Mouse (Mus musculus) neural tube, embryonic 14.5 days (tissue): Measurements from ENCODE around the gene Abhd4. TPM values are rescaled to one million over a fixed set of nuclear protein-coding genes. Genes with fewer than 3 reads are reported as not detected.

Source experiments
- ATAC-seq: fragments of 200-750 bp; cut with Nextera tagmentation; 2 replicates; pipeline ENCODE4 v1.8.0; 2017; ENCODE audit warnings: low read depth, mild to moderate bottlenecking, moderate TSS enrichment, moderate library complexity
- H3K27ac ChIP-seq: fragments of 300-500 bp; sonication (generic); 2 replicates; pipeline ENCODE4 v1.5.1; 2014; ENCODE audit warnings: low read depth, mild to moderate bottlenecking, control low read depth, low read length, moderate library complexity, mixed read lengths
- H3K27me3 ChIP-seq: fragments of 300-500 bp; sonication (generic); 2 replicates; pipeline ENCODE4 v1.6.1; 2014; ENCODE audit warnings: low read length; ENCODE audit not compliant: control insufficient read depth, insufficient read depth
- H3K36me3 ChIP-seq: fragments of 300-500 bp; sonication (generic); 2 replicates; pipeline ENCODE4 v1.6.1; 2014; ENCODE audit warnings: low read length, mixed read lengths; ENCODE audit not compliant: control insufficient read depth, insufficient read depth
- H3K4me1 ChIP-seq: fragments of 300-500 bp; sonication (generic); 2 replicates; pipeline ENCODE4 v1.6.1; 2014; ENCODE audit warnings: low read length; ENCODE audit not compliant: control insufficient read depth, insufficient read depth
- H3K4me2 ChIP-seq: fragments of 300-500 bp; sonication (generic); 2 replicates; pipeline ENCODE4 v1.6.1; 2014; ENCODE audit warnings: mild to moderate bottlenecking, low read depth, low read length, control low read depth
- H3K4me3 ChIP-seq: fragments of 300-500 bp; sonication (generic); 2 replicates; pipeline ENCODE4 v1.5.1; 2014; ENCODE audit warnings: low read depth, low read length, control low read depth, mixed read lengths
- H3K9ac ChIP-seq: fragments of 300-500 bp; sonication (generic); replicated peaks from 2 replicates; pipeline ENCODE4 v1.6.1; 2014; ENCODE audit warnings: low read depth, mild to moderate bottlenecking, control low read depth, low read length, mixed read lengths
- H3K9me3 ChIP-seq: fragments of 300-500 bp; sonication (generic); 2 replicates; pipeline ENCODE4 v1.6.1; 2016; ENCODE audit warnings: low read length; ENCODE audit not compliant: control insufficient read depth
- WGBS: fragments of 180-500 bp; shearing (Covaris S2); extraction: QIAGEN DNeasy Blood & Tissue Kit; methylation state at CpG from one replicate; pipeline ENCODE4 v1.1.7; 2014; 5-methylcytosine and 5-hydroxymethylcytosine counted together
- polyA plus RNA-seq: library from polyadenylated mRNA; unstranded; fragments of >200 nt; fragmentation: Nextera tagmentation; extraction: Ambion mirVana; gene quantifications from 2 replicates; pipeline ENCODE4 v1.2.1, GENCODE M21; 2014

The Abhd4 gene
- polyA plus RNA-seq, 1 experiment from 2014 or later = 57.4 TPM

DNA sequence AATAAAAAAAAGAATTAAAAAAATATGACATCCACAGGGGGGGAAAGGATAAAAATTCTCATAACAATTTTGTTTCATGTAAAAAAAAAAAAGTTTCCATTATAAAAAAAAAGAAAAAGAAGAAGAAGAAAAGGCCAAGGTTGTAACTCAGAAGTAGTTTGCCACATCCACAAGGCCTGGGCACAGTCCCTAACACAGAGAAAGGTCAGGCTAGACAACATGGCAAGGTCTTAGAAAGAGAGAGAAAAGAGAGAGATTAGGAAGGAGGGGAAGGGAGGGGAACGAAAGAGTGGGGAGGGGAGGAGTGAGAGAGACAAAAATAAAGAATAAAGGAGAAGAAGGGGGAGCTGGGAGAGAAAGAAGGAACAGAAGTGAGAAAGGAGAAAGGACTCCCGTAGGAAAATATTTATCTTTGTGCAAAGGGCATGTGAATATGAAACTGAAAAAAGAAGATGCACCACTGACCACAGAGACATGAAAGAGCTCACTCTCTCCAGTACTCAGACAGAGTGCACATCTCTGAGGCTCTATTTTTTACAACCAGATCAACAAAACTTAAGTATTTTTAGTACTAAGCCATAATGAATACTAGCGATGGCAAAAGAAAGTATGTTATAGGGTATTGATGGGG is 18.1 kb downstream of the Abhd4 start:
- no peak overlapping the region for H3K27ac ChIP-seq
- ATAC-seq = no peak
- no peaks in the 10 kb centered on the region for H3K9me3 ChIP-seq
- H3K4me1 ChIP-seq = no peaks in the 10 kb centered on the region
- no peak overlapping the region for H3K4me3 ChIP-seq
- H3K4me2 ChIP-seq = no peak overlapping the region
- no peak overlapping the region for H3K9ac ChIP-seq
- peaks cover 8% of the 10 kb centered on the region; the same call in 1 of the 2 replicates for H3K36me3 ChIP-seq
- no peaks in the 10 kb centered on the region for H3K27me3 ChIP-seq
- WGBS = 84% methylated on average over 3 of the region's 3 CpGs

DNA sequence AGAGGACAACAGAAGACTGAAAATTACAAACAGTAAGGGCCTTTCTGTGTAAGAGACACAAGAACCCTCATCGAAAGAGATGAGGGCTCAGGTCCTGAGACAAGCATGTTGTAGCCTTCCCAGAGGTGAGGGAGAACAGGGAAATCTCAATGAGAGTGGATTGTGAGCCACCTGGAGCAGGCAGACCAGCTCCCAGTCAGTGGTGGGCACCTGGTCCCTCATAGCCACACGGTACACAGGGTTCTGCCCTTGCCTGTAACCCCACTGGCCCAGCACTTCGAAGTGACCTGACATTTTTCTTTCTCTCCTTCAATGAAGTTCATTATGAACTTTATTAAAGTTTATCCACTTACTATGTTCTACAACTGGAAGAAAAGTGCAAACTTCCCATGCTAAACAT is 18.7 kb downstream of the Abhd4 start:
- no peak overlapping the region for H3K4me2 ChIP-seq
- H3K9ac ChIP-seq = no peak overlapping the region
- no peaks in the 10 kb centered on the region for H3K27me3 ChIP-seq
- no peak overlapping the region for H3K27ac ChIP-seq
- H3K4me1 ChIP-seq = no peaks in the 10 kb centered on the region
- H3K4me3 ChIP-seq = no peak overlapping the region
- ATAC-seq = no peak
- 94% methylated on average over 3 of the region's 3 CpGs for WGBS
- peaks cover 8% of the 10 kb centered on the region; the same call in 1 of the 2 replicates for H3K36me3 ChIP-seq
- no peaks in the 10 kb centered on the region for H3K9me3 ChIP-seq

GRCm38 (mm10) chr14:54276446-54276845 is 22.5 kb downstream of the Abhd4 start:
- Histone ChIP-seq H3K27ac (no peak overlapping the region), H3K9me3 (no peaks in the 10 kb centered on the region), H3K27me3 (no peaks in the 10 kb centered on the region), H3K36me3 (no peaks in the 10 kb centered on the region), H3K4me2 (no peak overlapping the region), H3K4me1 (no peaks in the 10 kb centered on the region), H3K9ac (no peak overlapping the region), H3K4me3 (no peak overlapping the region)
- no peak for ATAC-seq
- 88% methylated on average over 2 of the region's 2 CpGs for WGBS

- Histone ChIP-seq H3K27ac (no peak within 1 kb of the TSS), H3K4me3 (no peak within 1 kb of the TSS), H3K9me3 (no peaks in the 10 kb centered on the region), H3K4me1 (no peaks in the 10 kb centered on the region), H3K4me2 (no peak within 1 kb of the TSS), H3K27me3 (no peaks in the 10 kb centered on the region), H3K36me3 (no peaks in the 10 kb centered on the region), H3K9ac (no peak within 1 kb of the TSS)
- 85% methylated on average over 1 of the region's 1 CpGs for WGBS
- ATAC-seq = no peak
Observed at GRCm38 (mm10) chr14:54284839-54285238, 30.9 kb downstream of the Abhd4 start, which contains the start of gene Olfr49. Olfr49 (minus strand) TSS chr14:54284939.

DNA sequence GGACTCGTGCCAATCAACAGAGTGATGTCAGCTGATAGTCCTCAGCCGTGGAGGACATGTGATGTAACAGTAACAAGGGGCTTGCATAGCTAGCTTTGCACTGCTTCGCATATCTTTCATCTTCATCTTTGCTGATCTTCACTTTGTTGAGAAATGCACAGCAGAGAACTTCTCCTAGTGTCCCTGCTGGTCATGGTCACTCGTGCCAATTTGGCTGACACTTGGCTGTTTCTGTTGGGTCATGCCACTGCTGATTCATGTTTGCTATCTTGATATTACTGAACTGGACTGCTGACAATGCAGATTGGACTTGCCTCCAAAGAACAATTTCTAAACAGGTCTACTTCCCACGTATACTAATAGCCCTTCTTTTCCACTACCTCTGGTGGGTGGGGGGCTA is 46.1 kb downstream of the Abhd4 start:
- Histone ChIP-seq H3K27ac (no peak overlapping the region), H3K4me3 (no peak overlapping the region), H3K36me3 (no peaks in the 10 kb centered on the region), H3K4me1 (no peaks in the 10 kb centered on the region), H3K27me3 (no peaks in the 10 kb centered on the region), H3K4me2 (no peak overlapping the region), H3K9ac (no peak overlapping the region), H3K9me3 (no peaks in the 10 kb centered on the region)
- no peak for ATAC-seq
- WGBS = 88% methylated on average over 5 of the region's 5 CpGs

- H3K4me1 ChIP-seq = no peaks in the 10 kb centered on the region
- no peaks in the 10 kb centered on the region for H3K27me3 ChIP-seq
- H3K27ac ChIP-seq = no peak overlapping the region
- H3K36me3 ChIP-seq = no peaks in the 10 kb centered on the region
- H3K4me3 ChIP-seq = no peak overlapping the region
- 95% methylated on average over 3 of the region's 3 CpGs for WGBS
- ATAC-seq = no peak
- no peak overlapping the region for H3K4me2 ChIP-seq
- H3K9ac ChIP-seq = no peak overlapping the region
- no peaks in the 10 kb centered on the region for H3K9me3 ChIP-seq
Observed at GRCm38 (mm10) chr14:54300676-54301075, 46.7 kb downstream of the Abhd4 start.

- no peak for ATAC-seq
- Histone ChIP-seq H3K4me2 (no peak overlapping the region), H3K9ac (no peak overlapping the region), H3K4me1 (no peaks in the 10 kb centered on the region), H3K27me3 (no peaks in the 10 kb centered on the region), H3K4me3 (no peak overlapping the region), H3K27ac (no peak overlapping the region), H3K9me3 (no peaks in the 10 kb centered on the region), H3K36me3 (no peaks in the 10 kb centered on the region)
- 37% methylated on average over 3 of the region's 3 CpGs for WGBS
Observed at GRCm38 (mm10) chr14:54311763-54312162, 57.8 kb downstream of the Abhd4 start.

Other genes with a start within 250 kb of the Abhd4 start
- 401 and 423 TPM in 2 replicates for gene Dad1, start 84 bp upstream of the Abhd4 start, polyA plus RNA-seq
- not detected in 2 replicates for gene Olfr49, start 30.8 kb downstream of the Abhd4 start, polyA plus RNA-seq
- 66.5 and 75.4 TPM in 2 replicates for gene Oxa1l, start 106.6 kb downstream of the Abhd4 start, polyA plus RNA-seq
- gene Slc7a7, start 163.6 kb downstream of the Abhd4 start, polyA plus RNA-seq = 2.6 and 7.1 TPM in 2 replicates
- gene Mrpl52, start 172.7 kb downstream of the Abhd4 start, polyA plus RNA-seq = 258 and 280 TPM in 2 replicates
- 24.7 and 49.0 TPM in 2 replicates for gene Mmp14, start 177.4 kb downstream of the Abhd4 start, polyA plus RNA-seq
- gene Lrp10, start 209.9 kb downstream of the Abhd4 start, polyA plus RNA-seq = 26.0 and 35.8 TPM in 2 replicates
- 42.1 and 42.8 TPM in 2 replicates for gene Rem2, start 221.9 kb downstream of the Abhd4 start, polyA plus RNA-seq